Mouse (Mus musculus) yolk sac, embryonic 10.5 days (tissue): Measurements from ENCODE around the gene Bmf.
A peak's percentile ranks its signal among the peaks of the same experiment; 100 is the strongest.

Source experiments
- DNase-seq: peaks from one replicate; pipeline ENCODE4 v3.0.0-alpha.2; 2017; ENCODE audit warnings: low spot score

Bmf gene

GRCm38 (mm10) chr2:118512418-118513377, 36.8 kb downstream of the Bmf start:
- no peak for DNase-seq

GRCm38 (mm10) chr2:118511779-118512417, 37.6 kb downstream of the Bmf start:
- no peak for DNase-seq

GRCm38 (mm10) chr2:118510447-118511310, 38.8 kb downstream of the Bmf start:
- no peak for DNase-seq

- DNase-seq, result no peak
These were observed 39.6 kb downstream of the Bmf start for GRCm38 (mm10) chr2:118509688-118510446.

GRCm38 (mm10) chr2:118507126-118507525, 42.4 kb downstream of the Bmf start:
- no peak for DNase-seq

GRCm38 (mm10) chr2:118500191-118500590, 49.3 kb downstream of the Bmf start:
- no peak for DNase-seq

GRCm38 (mm10) chr2:118499135-118499961, 50.1 kb downstream of the Bmf start:
- no peak for DNase-seq

GRCm38 (mm10) chr2:118498476-118498875, 51.0 kb downstream of the Bmf start:
- DNase-seq, result no peak

- DNase-seq, result no peak
These were observed 51.6 kb downstream of the Bmf start for GRCm38 (mm10) chr2:118497890-118498289.

- DNase-seq, result no peak
These were observed 54.5 kb downstream of the Bmf start for GRCm38 (mm10) chr2:118495024-118495423.

- DNase-seq, result no peak
These were observed 57.6 kb downstream of the Bmf start for GRCm38 (mm10) chr2:118491741-118492395.

GRCm38 (mm10) chr2:118491281-118491731, 58.2 kb downstream of the Bmf start:
- DNase-seq, result peak; percentile 53

- DNase-seq, result peak; percentile 85
These were observed 59.0 kb downstream of the Bmf start for GRCm38 (mm10) chr2:118490241-118491091.

GRCm38 (mm10) chr2:118487806-118488205, 61.7 kb downstream of the Bmf start:
- DNase-seq, result no peak

- DNase-seq, result peak; percentile 73
These were observed 62.6 kb downstream of the Bmf start for GRCm38 (mm10) chr2:118486933-118487332.

- DNase-seq, result no peak
These were observed 64.1 kb downstream of the Bmf start for GRCm38 (mm10) chr2:118485415-118485814.

GRCm38 (mm10) chr2:118484386-118484898, 65.0 kb downstream of the Bmf start:
- DNase-seq, result no peak

GRCm38 (mm10) chr2:118483032-118483431, 66.5 kb downstream of the Bmf start:
- DNase-seq, result no peak

- no peak for DNase-seq
These were observed 68.6 kb downstream of the Bmf start for GRCm38 (mm10) chr2:118480886-118481285.
